Mouse (Mus musculus): ENCODE results near the gene Slc36a4. TPM values are rescaled to one million over a fixed set of nuclear protein-coding genes. Genes with fewer than 3 reads are reported as not detected.
A peak's percentile ranks its signal among the peaks of the same experiment; 100 is the strongest.

Slc36a4 gene
- polyA plus RNA-seq, 1 experiment: 4.7 TPM

GRCm38 (mm10) chr9:15685215-15685614, 24.3 kb upstream of the Slc36a4 start:
- no peaks in the 10 kb centered on the region; the same call in 1 of the 2 replicates for H3K27me3 ChIP-seq (ENCODE audit: control insufficient read depth, insufficient read depth, low read length)
- peak; percentile 70 for DNase-seq
- H3K27ac ChIP-seq (ENCODE audit: control insufficient read depth, insufficient read depth, low read length): no peak overlapping the region
- no peak overlapping the region for H3K4me3 ChIP-seq (ENCODE audit: control insufficient read depth, insufficient read depth, low read length)
- H3K36me3 ChIP-seq (ENCODE audit: control insufficient read depth, insufficient read depth, low read length): no peaks in the 10 kb centered on the region
- TF ChIP-seq POLR2A (IDR thresholded peaks at IDR 0.05; ENCODE audit: control insufficient read depth, extremely low read depth, insufficient read depth, low read length, poor library complexity): no peak
- TF ChIP-seq CTCF (IDR thresholded peaks at IDR 0.05; ENCODE audit: borderline replicate concordance, control insufficient read depth, extremely low read depth, insufficient read depth, low read length, poor library complexity): no peak; the same call in 1 of the 2 replicates
- no peaks in the 10 kb centered on the region for H3K4me1 ChIP-seq (replicated peaks; ENCODE audit: control insufficient read depth, insufficient read depth, low read length)
- whole genome bisulfite sequencing: 18% methylated on average over 4 of the region's 4 CpGs

GRCm38 (mm10) chr9:15687358-15687757, 22.2 kb upstream of the Slc36a4 start:
- Histone ChIP-seq H3K36me3 (ENCODE audit: control insufficient read depth, insufficient read depth, low read length) (no peaks in the 10 kb centered on the region), H3K4me3 (ENCODE audit: control insufficient read depth, insufficient read depth, low read length) (no peak overlapping the region), H3K27me3 (ENCODE audit: control insufficient read depth, insufficient read depth, low read length) (no peaks in the 10 kb centered on the region; the same call in 1 of the 2 replicates), H3K4me1 (replicated peaks; ENCODE audit: control insufficient read depth, insufficient read depth, low read length) (no peaks in the 10 kb centered on the region), H3K27ac (ENCODE audit: control insufficient read depth, insufficient read depth, low read length) (no peak overlapping the region)
- no peak for TF ChIP-seq CTCF (IDR thresholded peaks at IDR 0.05; ENCODE audit: borderline replicate concordance, control insufficient read depth, extremely low read depth, insufficient read depth, low read length, poor library complexity)
- TF ChIP-seq POLR2A (IDR thresholded peaks at IDR 0.05; ENCODE audit: control insufficient read depth, extremely low read depth, insufficient read depth, low read length, poor library complexity): no peak
- 88% methylated on average over 5 of the region's 5 CpGs for WGBS
- no peak for DNase-seq

- no peaks in the 10 kb centered on the region for H3K36me3 ChIP-seq (ENCODE audit: control insufficient read depth, insufficient read depth, low read length)
- no peak overlapping the region for H3K4me3 ChIP-seq (ENCODE audit: control insufficient read depth, insufficient read depth, low read length)
- no peaks in the 10 kb centered on the region; the same call in 1 of the 2 replicates for H3K27me3 ChIP-seq (ENCODE audit: control insufficient read depth, insufficient read depth, low read length)
- DNase-seq: no peak
- H3K4me1 ChIP-seq (replicated peaks; ENCODE audit: control insufficient read depth, insufficient read depth, low read length): no peaks in the 10 kb centered on the region
- no peak overlapping the region for H3K27ac ChIP-seq (ENCODE audit: control insufficient read depth, insufficient read depth, low read length)
- 38% methylated on average over 4 of the region's 4 CpGs for WGBS
- TF ChIP-seq POLR2A (IDR thresholded peaks at IDR 0.05; ENCODE audit: control insufficient read depth, extremely low read depth, insufficient read depth, low read length, poor library complexity) (no peak), CTCF (IDR thresholded peaks at IDR 0.05; ENCODE audit: borderline replicate concordance, control insufficient read depth, extremely low read depth, insufficient read depth, low read length, poor library complexity) (no peak)
Observed at GRCm38 (mm10) chr9:15693847-15694246, 15.7 kb upstream of the Slc36a4 start.

GRCm38 (mm10) chr9:15694989-15695388, 14.5 kb upstream of the Slc36a4 start:
- H3K27me3 ChIP-seq (ENCODE audit: control insufficient read depth, insufficient read depth, low read length): no peaks in the 10 kb centered on the region; the same call in 1 of the 2 replicates
- no peak overlapping the region for H3K4me3 ChIP-seq (ENCODE audit: control insufficient read depth, insufficient read depth, low read length)
- no peak for DNase-seq
- no peaks in the 10 kb centered on the region for H3K36me3 ChIP-seq (ENCODE audit: control insufficient read depth, insufficient read depth, low read length)
- TF ChIP-seq POLR2A (IDR thresholded peaks at IDR 0.05; ENCODE audit: control insufficient read depth, extremely low read depth, insufficient read depth, low read length, poor library complexity) (no peak), CTCF (IDR thresholded peaks at IDR 0.05; ENCODE audit: borderline replicate concordance, control insufficient read depth, extremely low read depth, insufficient read depth, low read length, poor library complexity) (no peak)
- no peak overlapping the region for H3K27ac ChIP-seq (ENCODE audit: control insufficient read depth, insufficient read depth, low read length)
- H3K4me1 ChIP-seq (replicated peaks; ENCODE audit: control insufficient read depth, insufficient read depth, low read length): no peaks in the 10 kb centered on the region
- 69% methylated on average over 5 of the region's 5 CpGs for WGBS

GRCm38 (mm10) chr9:15705706-15706105, 3.8 kb upstream of the Slc36a4 start:
- Histone ChIP-seq H3K4me1 (replicated peaks; ENCODE audit: control insufficient read depth, insufficient read depth, low read length) (peaks cover 4% of the 10 kb centered on the region), H3K4me3 (ENCODE audit: control insufficient read depth, insufficient read depth, low read length) (no peak overlapping the region), H3K27ac (ENCODE audit: control insufficient read depth, insufficient read depth, low read length) (no peak overlapping the region), H3K27me3 (ENCODE audit: control insufficient read depth, insufficient read depth, low read length) (no peaks in the 10 kb centered on the region), H3K36me3 (ENCODE audit: control insufficient read depth, insufficient read depth, low read length) (no peaks in the 10 kb centered on the region)
- WGBS: 84% methylated on average over 10 of the region's 10 CpGs
- no peak for TF ChIP-seq POLR2A (IDR thresholded peaks at IDR 0.05; ENCODE audit: control insufficient read depth, extremely low read depth, insufficient read depth, low read length, poor library complexity)
- TF ChIP-seq CTCF (IDR thresholded peaks at IDR 0.05; ENCODE audit: borderline replicate concordance, control insufficient read depth, extremely low read depth, insufficient read depth, low read length, poor library complexity): no peak
- DNase-seq: no peak

- Histone ChIP-seq H3K27ac (ENCODE audit: control insufficient read depth, insufficient read depth, low read length) (no peak overlapping the region), H3K4me3 (ENCODE audit: control insufficient read depth, insufficient read depth, low read length) (peak overlapping the region; percentile 64), H3K27me3 (ENCODE audit: control insufficient read depth, insufficient read depth, low read length) (no peaks in the 10 kb centered on the region), H3K4me1 (replicated peaks; ENCODE audit: control insufficient read depth, insufficient read depth, low read length) (peaks cover 4% of the 10 kb centered on the region), H3K36me3 (ENCODE audit: control insufficient read depth, insufficient read depth, low read length) (no peaks in the 10 kb centered on the region)
- TF ChIP-seq POLR2A (IDR thresholded peaks at IDR 0.05; ENCODE audit: control insufficient read depth, extremely low read depth, insufficient read depth, low read length, poor library complexity) (no peak), CTCF (IDR thresholded peaks at IDR 0.05; ENCODE audit: borderline replicate concordance, control insufficient read depth, extremely low read depth, insufficient read depth, low read length, poor library complexity) (no peak)
- no peak for DNase-seq
- WGBS: 26% methylated on average over 14 of the region's 14 CpGs
Observed at GRCm38 (mm10) chr9:15708979-15709598, 449 bp upstream of the Slc36a4 start.
